Mouse (Mus musculus) lung, postnatal 0 days (tissue): ENCODE measurements around the gene Dact3. TPM values are rescaled to one million over a fixed set of nuclear protein-coding genes. Genes with fewer than 3 reads are reported as not detected.

Experiments
- ATAC-seq: fragments of 200-750 bp; cut with Nextera tagmentation; 2 replicates; pipeline ENCODE4 v1.8.0; 2017; ENCODE audit warnings: moderate library complexity
- DNase-seq: peaks from one replicate; pipeline ENCODE4 v3.0.0-alpha.2; 2016; ENCODE audit warnings: low spot score
- H3K27ac ChIP-seq: fragments of 300-500 bp; sonication (generic); 2 replicates; pipeline ENCODE4 v1.5.1; 2014; ENCODE audit warnings: antibody characterized with exemption, mild to moderate bottlenecking, low read length, mixed read lengths
- H3K27me3 ChIP-seq: fragments of 300-500 bp; sonication (generic); replicated peaks from 2 replicates; pipeline ENCODE4 v1.6.1; 2014; ENCODE audit warnings: low read length, mixed read lengths; ENCODE audit not compliant: insufficient read depth
- H3K36me3 ChIP-seq: fragments of 300-500 bp; sonication (generic); 2 replicates; pipeline ENCODE4 v1.6.1; 2014; ENCODE audit warnings: low read length, mixed read lengths; ENCODE audit not compliant: insufficient read depth
- H3K4me1 ChIP-seq: fragments of 300-500 bp; sonication (generic); 2 replicates; pipeline ENCODE4 v1.6.1; 2014; ENCODE audit warnings: antibody characterized with exemption, low read depth, low read length, mixed read lengths; ENCODE audit not compliant: insufficient read depth
- H3K4me2 ChIP-seq: fragments of 300-500 bp; sonication (generic); replicated peaks from 2 replicates; pipeline ENCODE4 v1.6.1; 2014; ENCODE audit warnings: low read depth, mild to moderate bottlenecking, low read length, moderate library complexity, mixed read lengths
- H3K4me3 ChIP-seq: fragments of 300-500 bp; sonication (generic); 2 replicates; pipeline ENCODE4 v1.5.1; 2014; ENCODE audit warnings: low read depth, low read length
- H3K9ac ChIP-seq: fragments of 300-500 bp; sonication (generic); replicated peaks from 2 replicates; pipeline ENCODE4 v1.6.1; 2014; ENCODE audit warnings: low read depth, mild to moderate bottlenecking
- H3K9me3 ChIP-seq: fragments of 300-500 bp; sonication (generic); 2 replicates; pipeline ENCODE4 v1.6.1; 2016; ENCODE audit warnings: low read length, mixed read lengths
- CTCF ChIP-seq: IDR thresholded peaks from 2 replicates; pipeline ENCODE4 v1.5.1; 2016; ENCODE audit warnings: antibody characterized with exemption, mild to moderate bottlenecking
- EP300 ChIP-seq: IDR thresholded peaks from 2 replicates; pipeline ENCODE4 v1.6.1; 2016; ENCODE audit warnings: antibody characterized with exemption, mild to moderate bottlenecking, control low read depth
- WGBS: fragments of 180-500 bp; shearing (Covaris S2); extraction: QIAGEN DNeasy Blood & Tissue Kit; methylation state at CpG from one replicate; pipeline ENCODE4 v1.1.7; 2014; 5-methylcytosine and 5-hydroxymethylcytosine counted together
- polyA plus RNA-seq: library from polyadenylated mRNA; unstranded; fragments of >200 nt; fragmentation: Nextera tagmentation; extraction: Ambion mirVana; gene quantifications from 2 replicates; pipeline ENCODE4 v1.2.1, GENCODE M21; 2015

The Dact3 gene
- polyA plus RNA-seq, 1 experiment from 2014 or later, result 4.3 TPM

DNA sequence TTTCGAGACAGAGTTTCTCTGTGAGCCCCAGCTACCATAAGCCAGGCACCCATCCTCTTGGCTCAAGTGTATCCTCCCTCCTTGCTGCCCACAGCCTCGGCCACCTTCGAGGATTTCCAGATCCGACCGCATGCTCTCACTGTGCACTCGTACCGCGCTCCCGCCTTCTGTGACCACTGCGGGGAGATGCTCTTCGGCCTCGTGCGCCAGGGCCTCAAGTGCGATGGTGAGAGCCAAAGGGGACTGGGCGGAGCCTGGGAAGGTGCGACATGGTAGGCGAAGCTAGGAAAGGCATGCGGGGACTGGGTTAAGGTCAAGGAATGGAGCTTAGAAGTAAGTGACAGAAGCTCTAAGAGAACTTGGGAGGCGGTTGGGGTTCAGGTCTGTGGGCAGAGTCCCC is 27.6 kb upstream of the Dact3 start:
- Histone ChIP-seq H3K27ac (no peak overlapping the region), H3K4me2 (no peak overlapping the region), H3K4me3 (no peak overlapping the region), H3K36me3 (peaks cover 11% of the 10 kb centered on the region), H3K27me3 (no peaks in the 10 kb centered on the region), H3K4me1 (peaks cover 12% of the 10 kb centered on the region; the same call in 1 of the 2 replicates), H3K9ac (no peak overlapping the region), H3K9me3 (no peaks in the 10 kb centered on the region)
- TF ChIP-seq CTCF, result no peak
- no peak for TF ChIP-seq EP300
- no peak for DNase-seq
- 80% methylated on average over 19 of the region's 19 CpGs for WGBS
- ATAC-seq, result no peak

DNA sequence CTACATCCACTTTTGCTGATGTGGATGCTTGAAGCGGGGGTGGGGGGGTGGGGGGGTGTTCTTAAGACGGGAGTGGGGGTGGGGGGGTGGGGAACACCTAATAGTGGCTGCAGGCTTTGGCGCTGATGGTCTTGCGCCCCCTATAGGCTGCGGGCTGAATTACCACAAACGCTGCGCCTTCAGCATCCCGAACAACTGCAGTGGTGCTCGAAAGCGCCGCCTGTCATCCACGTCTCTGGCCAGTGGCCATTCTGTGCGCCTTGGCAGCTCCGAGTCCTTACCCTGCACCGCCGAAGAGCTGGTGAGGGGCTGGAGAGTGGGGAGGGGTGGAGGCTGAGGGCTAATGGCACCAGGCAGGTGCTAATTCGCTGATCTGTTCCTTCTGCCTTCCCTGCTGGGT is 26.5 kb upstream of the Dact3 start:
- Histone ChIP-seq H3K4me2 (no peak overlapping the region), H3K36me3 (peaks cover 20% of the 10 kb centered on the region), H3K4me1 (peaks cover 12% of the 10 kb centered on the region; the same call in 1 of the 2 replicates), H3K4me3 (no peak overlapping the region), H3K9ac (no peak overlapping the region), H3K27ac (no peak overlapping the region), H3K27me3 (no peaks in the 10 kb centered on the region), H3K9me3 (no peaks in the 10 kb centered on the region)
- DNase-seq, result no peak
- TF ChIP-seq EP300, result no peak
- peak; percentile 71 for TF ChIP-seq CTCF
- ATAC-seq, result no peak
- WGBS, result 31% methylated on average over 17 of the region's 17 CpGs

DNA sequence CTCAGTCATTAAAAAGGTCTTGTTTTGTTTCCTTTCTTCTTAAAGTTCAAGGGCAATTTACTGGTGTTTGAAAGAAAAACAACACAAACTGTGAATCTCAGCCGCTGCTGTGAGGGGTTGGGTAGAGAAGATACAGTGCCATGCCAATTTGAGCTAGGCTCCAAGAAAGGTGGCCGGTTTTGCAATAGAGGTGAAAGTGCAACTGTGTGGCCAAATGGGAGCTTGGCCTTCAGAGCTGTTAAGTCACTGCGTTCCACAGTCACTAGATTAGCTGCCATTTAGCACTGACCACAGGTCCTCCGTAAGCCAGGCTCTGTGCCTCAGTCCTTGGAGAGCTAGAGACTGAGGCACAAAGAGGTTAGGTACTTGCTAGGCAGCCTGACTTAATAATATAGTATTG is 23.5 kb upstream of the Dact3 start:
- H3K4me2 ChIP-seq, result no peak overlapping the region
- ATAC-seq (no peak), DNase-seq (no peak)
- TF ChIP-seq CTCF (no peak), EP300 (no peak)
- H3K36me3 ChIP-seq, result peaks cover 44% of the 10 kb centered on the region
- H3K27me3 ChIP-seq, result no peaks in the 10 kb centered on the region
- H3K4me3 ChIP-seq, result no peak overlapping the region
- no peaks in the 10 kb centered on the region for H3K9me3 ChIP-seq
- H3K27ac ChIP-seq, result no peak overlapping the region
- H3K9ac ChIP-seq, result no peak overlapping the region
- H3K4me1 ChIP-seq, result no peaks in the 10 kb centered on the region
- WGBS, result 86% methylated on average over 4 of the region's 4 CpGs

DNA sequence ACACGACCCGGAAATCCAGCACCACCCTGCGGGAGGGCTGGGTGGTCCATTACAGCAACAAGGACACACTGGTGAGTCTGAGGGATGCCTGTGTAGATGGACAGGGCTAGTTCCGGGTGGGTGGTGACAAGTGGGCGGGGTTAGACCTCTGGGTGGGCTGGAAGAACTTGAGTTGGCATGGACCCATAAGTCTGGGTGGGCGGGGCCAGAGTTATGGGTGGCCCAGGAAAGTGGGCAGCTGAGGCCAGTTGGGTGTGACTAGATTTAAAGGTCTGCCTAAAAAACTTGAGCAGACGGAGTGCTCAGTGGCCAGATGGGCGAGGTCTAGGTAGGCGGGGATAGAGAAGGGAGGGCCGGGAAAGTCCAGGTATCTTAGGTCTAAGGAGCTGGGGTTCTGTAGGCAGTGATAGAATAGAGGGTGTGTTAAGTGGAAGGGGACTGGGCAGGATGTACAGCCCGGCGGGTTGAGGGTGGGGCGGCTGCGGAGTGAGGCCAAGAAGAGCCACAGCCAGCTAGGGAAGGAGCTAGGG is 21.8 kb upstream of the Dact3 start:
- no peak overlapping the region for H3K27ac ChIP-seq
- H3K4me2 ChIP-seq, result no peak overlapping the region

DNA sequence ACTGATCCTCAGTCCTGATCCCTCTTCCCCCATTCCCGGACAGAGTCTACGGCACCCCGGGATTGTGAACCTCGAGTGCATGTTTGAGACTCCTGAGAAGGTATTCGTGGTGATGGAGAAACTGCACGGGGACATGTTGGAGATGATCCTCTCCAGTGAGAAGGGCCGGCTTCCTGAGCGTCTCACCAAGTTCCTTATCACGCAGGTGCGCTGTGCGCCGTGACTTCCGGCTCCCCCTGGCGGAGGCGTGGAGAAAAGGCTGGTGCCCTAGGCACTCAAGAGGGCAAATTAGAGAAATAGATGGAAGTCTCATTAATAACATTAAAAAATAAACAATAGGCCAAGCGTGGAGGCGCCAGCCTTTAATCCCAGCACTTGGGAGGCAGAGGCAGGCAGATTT is 16.8 kb upstream of the Dact3 start:
- Histone ChIP-seq H3K4me2 (no peak overlapping the region), H3K27ac (no peak overlapping the region), H3K36me3 (peaks cover 37% of the 10 kb centered on the region), H3K4me3 (no peak overlapping the region), H3K9ac (no peak overlapping the region), H3K9me3 (no peaks in the 10 kb centered on the region), H3K27me3 (no peaks in the 10 kb centered on the region), H3K4me1 (no peaks in the 10 kb centered on the region)
- peak; percentile 39 for DNase-seq
- WGBS, result 23% methylated on average over 17 of the region's 17 CpGs
- no peak for ATAC-seq
- peak; percentile 76 for TF ChIP-seq CTCF
- TF ChIP-seq EP300, result no peak

More for the DNA sequence above, 21.8 kb upstream of the Dact3 start:
- no peaks in the 10 kb centered on the region for H3K4me1 ChIP-seq
- ATAC-seq (peak; percentile 69), DNase-seq (peak; percentile 28)
- H3K4me3 ChIP-seq, result no peak overlapping the region
- peaks cover 52% of the 10 kb centered on the region for H3K36me3 ChIP-seq
- H3K9me3 ChIP-seq, result no peaks in the 10 kb centered on the region
- 64% methylated on average over 14 of the region's 14 CpGs for WGBS
- no peak overlapping the region for H3K9ac ChIP-seq
- H3K27me3 ChIP-seq, result no peaks in the 10 kb centered on the region
- TF ChIP-seq EP300, result no peak
- TF ChIP-seq CTCF, result no peak

DNA sequence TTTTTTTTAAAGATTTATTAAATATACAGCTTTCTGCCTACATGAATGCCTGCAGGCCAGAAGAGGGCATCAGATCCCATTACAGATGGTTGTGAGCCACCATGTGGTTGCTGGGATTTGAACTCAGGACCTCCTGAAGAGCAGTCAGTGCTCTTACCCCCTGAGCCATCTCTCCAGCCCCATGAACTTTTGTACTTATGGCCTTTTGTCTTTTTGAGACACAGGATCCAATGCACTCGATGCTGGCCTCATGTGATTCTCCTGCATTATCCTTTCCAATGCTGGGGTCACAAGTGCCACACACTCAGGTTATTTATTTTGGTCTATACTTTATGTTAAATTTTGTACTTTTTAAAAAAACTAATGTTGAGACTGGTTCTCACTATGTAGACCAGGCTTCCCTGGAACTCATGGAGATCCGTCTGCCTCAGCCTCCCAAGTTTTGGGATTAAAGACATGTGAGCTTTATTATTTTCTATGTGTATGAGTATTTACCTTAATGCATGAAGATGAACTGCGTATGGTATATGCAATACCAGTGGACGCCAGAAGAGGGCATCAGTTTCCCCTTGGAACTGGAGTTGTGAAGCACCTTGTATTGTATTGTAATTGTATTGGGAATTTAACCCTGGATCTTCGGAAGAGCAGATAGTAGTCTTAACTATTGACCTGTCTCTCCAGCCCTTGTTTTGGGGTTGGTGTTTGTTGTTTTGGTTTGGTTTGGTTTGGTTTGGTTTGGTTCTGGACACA is 15.0 kb upstream of the Dact3 start:
- peaks cover 33% of the 10 kb centered on the region for H3K36me3 ChIP-seq
- 30% methylated on average over 5 of the region's 5 CpGs for WGBS
- no peak overlapping the region for H3K9ac ChIP-seq
- no peak overlapping the region for H3K27ac ChIP-seq
- no peak for ATAC-seq
- no peaks in the 10 kb centered on the region for H3K4me1 ChIP-seq
- H3K4me2 ChIP-seq, result no peak overlapping the region
- DNase-seq, result peak; percentile 42
- H3K4me3 ChIP-seq, result no peak overlapping the region
- H3K27me3 ChIP-seq, result no peaks in the 10 kb centered on the region
- TF ChIP-seq EP300 (no peak), CTCF (peak; percentile 83)
- no peaks in the 10 kb centered on the region for H3K9me3 ChIP-seq
